Mouse (Mus musculus) cortical plate, adult 2 months (tissue): ENCODE results near the gene Pex14.

Source experiments
- CTCF ChIP-seq: fragments of 200-500 bp; IDR thresholded peaks from 2 replicates; pipeline ENCODE4 v1.5.1; 2011; ENCODE audit warnings: mild to moderate bottlenecking, control low read depth, low read length; ENCODE audit not compliant: insufficient read depth; ENCODE audit errors: extremely low read depth
- POLR2A ChIP-seq: fragments of 200-500 bp; IDR thresholded peaks from 2 replicates; pipeline ENCODE4 v1.6.1; 2011; ENCODE audit warnings: mild to moderate bottlenecking, low read length, control low read depth; ENCODE audit not compliant: insufficient read depth; ENCODE audit errors: extremely low read depth

- TF ChIP-seq CTCF (no peak), POLR2A (no peak)
Measured at GRCm38 (mm10) chr4:149006756-149007155, 92.9 kb downstream of the Pex14 start.
